Mouse (Mus musculus) ES-E14 (cell line): Measurements from ENCODE around the gene Slc35e3.

Source experiments
- MAFK ChIP-seq: IDR thresholded peaks from 2 replicates; pipeline ENCODE4 v1.6.1; 2014; ENCODE audit warnings: mild to moderate bottlenecking, low read depth, low read length, inconsistent platforms; ENCODE audit not compliant: insufficient read depth
- ZC3H11A ChIP-seq: IDR thresholded peaks from 2 replicates; pipeline ENCODE4 v1.6.1; 2012; ENCODE audit warnings: low read depth, mild to moderate bottlenecking, inconsistent platforms, low read length, borderline replicate concordance
- ZNF384 ChIP-seq: IDR thresholded peaks from 2 replicates; pipeline ENCODE4 v1.6.1; 2012; ENCODE audit warnings: low read depth, low read length, inconsistent platforms

DNA sequence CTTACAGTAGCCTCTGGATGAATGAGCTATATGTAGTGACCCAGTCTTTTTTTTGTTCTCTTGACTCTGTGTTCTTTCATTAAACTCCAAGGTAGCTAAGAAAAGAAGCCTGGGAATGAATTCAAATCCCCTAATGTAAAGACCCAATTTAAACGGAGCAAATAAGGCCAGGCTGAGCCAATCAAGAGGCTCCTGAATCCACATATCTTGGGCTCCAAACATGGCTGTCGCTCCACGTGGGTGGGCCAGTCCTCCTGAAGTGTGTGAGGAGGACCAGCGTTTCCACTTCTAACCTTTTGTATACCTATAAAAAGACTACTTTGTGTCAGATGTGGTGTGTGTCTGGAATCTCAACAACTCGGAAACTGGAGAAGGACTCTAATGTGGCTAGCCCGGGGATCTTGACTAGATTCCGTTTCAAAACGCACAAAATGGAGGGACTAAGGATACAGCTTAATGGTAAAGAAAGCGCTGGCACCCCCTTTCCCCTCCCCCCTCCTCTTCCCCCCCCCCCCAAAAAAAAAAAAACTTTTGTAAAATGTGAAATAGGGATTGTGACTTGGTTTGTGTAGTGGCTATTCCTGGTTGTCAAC, 18.6 kb downstream of the Slc35e3 start:
- no peak for TF ChIP-seq ZC3H11A
- TF ChIP-seq ZNF384: no peak
- no peak for TF ChIP-seq MAFK
